Mouse (Mus musculus): ENCODE data around the gene Atp8a1. TPM values are rescaled to one million over a fixed set of nuclear protein-coding genes. Genes with fewer than 3 reads are reported as not detected.

The Atp8a1 gene
- total and polyA plus RNA-seq, 3 experiments, result 4.4 to 11.2 (median 5.5) TPM

- no peak for DNase-seq (ENCODE audit: extremely low read depth)
- Histone ChIP-seq H3K79me2 (replicated peaks; ENCODE audit: control insufficient read depth, extremely low read depth, insufficient read depth, poor library complexity, severe bottlenecking) (no peaks in the 10 kb centered on the region), H3K9me3 (replicated peaks; ENCODE audit: low read length) (no peaks in the 10 kb centered on the region), H3K4me2 (ENCODE audit: insufficient read depth, low read depth, poor library complexity, severe bottlenecking) (no peak overlapping the region), H3K27ac (ENCODE audit: insufficient read depth, low read depth) (no peak overlapping the region), H3K36me3 (replicated peaks in 1 of 2; ENCODE audit: control insufficient read depth in 1 of 2, insufficient read depth in 1 of 2, low read length in 1 of 2) (peaks cover 2 to 22% of the 10 kb centered on the region in 2 experiments), H3K27me3 (replicated peaks) (no peaks in the 10 kb centered on the region), H3K9ac (ENCODE audit: insufficient read depth, low read depth) (no peak overlapping the region), H3K4me3 (replicated peaks in 1 of 3; ENCODE audit: low read depth in 2 of 3, low read length in 2 of 3, poor library complexity in 1 of 3) (no peak overlapping the region), H3K4me1 (ENCODE audit: control insufficient read depth in 1 of 2, insufficient read depth in 2 of 2) (peaks cover 0 to 6% of the 10 kb centered on the region in 2 experiments; a peak in 1 of 4 replicates)
- dilution Hi-C loops (cut with MboI; ENCODE audit: extremely low pct_ligation_motif_present, extremely low pct_unique_long_range_greater_than_20kb, low sequenced_read_pairs), result no loop called here
- in situ Hi-C loops (cut with MboI; ENCODE audit: low pct_ligation_motif_present, low pct_unique_long_range_greater_than_20kb, low sequenced_read_pairs), result no loop called here
- TF ChIP-seq UBTF (IDR thresholded peaks at IDR 0.05; ENCODE audit: low read depth, low read length) (no peak), BHLHE40 (IDR thresholded peaks at IDR 0.05; ENCODE audit: low read depth, low read length) (no peak), ZKSCAN1 (IDR thresholded peaks at IDR 0.05; ENCODE audit: borderline replicate concordance, low read depth, low read length) (no peak), ETS1 (conservative IDR thresholded peaks at IDR 0.05; ENCODE audit: low read depth, low read length) (no peak), MAFK (IDR thresholded peaks at IDR 0.05; ENCODE audit: insufficient replicate concordance, low read length) (no peak), NELFE (IDR thresholded peaks at IDR 0.05; ENCODE audit: low read depth, low read length) (no peak), ZNF384 (IDR thresholded peaks at IDR 0.05; ENCODE audit: low read depth, low read length) (no peak), JUN (IDR thresholded peaks at IDR 0.05; ENCODE audit: insufficient read depth, low read depth, low read length) (no peak)
Observed at GRCm38 (mm10) chr5:67640596-67641312, 206.5 kb downstream of the Atp8a1 start.

GRCm38 (mm10) chr5:67634339-67634738, 212.9 kb downstream of the Atp8a1 start:
- 0 out of 2 replicates have a peak overlapping the region, but pooled peaks have one; percentile 96 for H3K4me2 ChIP-seq (ENCODE audit: insufficient read depth, low read depth, poor library complexity, severe bottlenecking)
- no peak for DNase-seq (ENCODE audit: extremely low read depth)
- no peaks in the 10 kb centered on the region for H3K27me3 ChIP-seq (replicated peaks)
- no peak for TF ChIP-seq BHLHE40 (IDR thresholded peaks at IDR 0.05; ENCODE audit: low read depth, low read length)
- TF ChIP-seq JUN (IDR thresholded peaks at IDR 0.05; ENCODE audit: insufficient read depth, low read depth, low read length), result no peak
- no peak for TF ChIP-seq ZC3H11A (IDR thresholded peaks at IDR 0.05; ENCODE audit: low read depth, low read length)
- TF ChIP-seq TCF12 (IDR thresholded peaks at IDR 0.05; ENCODE audit: low read depth, low read length), result no peak
- TF ChIP-seq ZKSCAN1 (IDR thresholded peaks at IDR 0.05; ENCODE audit: borderline replicate concordance, low read depth, low read length), result no peak
- no peak for TF ChIP-seq ETS1 (conservative IDR thresholded peaks at IDR 0.05; ENCODE audit: low read depth, low read length)
- no peak for TF ChIP-seq MAFK (IDR thresholded peaks at IDR 0.05; ENCODE audit: insufficient replicate concordance, low read length)
- no peak for TF ChIP-seq RAD21 (IDR thresholded peaks at IDR 0.05; ENCODE audit: low read depth, low read length)
- TF ChIP-seq USF1 (IDR thresholded peaks at IDR 0.05; ENCODE audit: low read depth, low read length), result no peak
- no peak for TF ChIP-seq MYC (IDR thresholded peaks at IDR 0.05; ENCODE audit: low read depth, low read length)
- TF ChIP-seq MAX (IDR thresholded peaks at IDR 0.05; ENCODE audit: low read length), result no peak
- no peak for TF ChIP-seq SIN3A (IDR thresholded peaks at IDR 0.05; ENCODE audit: low read length)
- no peak for TF ChIP-seq POLR2AphosphoS2 (IDR thresholded peaks at IDR 0.05; ENCODE audit: low read depth, low read length)
- no peak for TF ChIP-seq MAZ (IDR thresholded peaks at IDR 0.05; ENCODE audit: low read depth, low read length)
- no peak for TF ChIP-seq ZNF384 (IDR thresholded peaks at IDR 0.05; ENCODE audit: low read depth, low read length)
- TF ChIP-seq NRF1 (IDR thresholded peaks at IDR 0.05; ENCODE audit: low read depth, low read length), result no peak
- no peak for TF ChIP-seq CHD2 (IDR thresholded peaks at IDR 0.05; ENCODE audit: low read length)
- no peak for TF ChIP-seq RCOR1 (conservative IDR thresholded peaks at IDR 0.05; ENCODE audit: low read depth, low read length)
- peak overlapping the region; percentile 2; the same call in 1 of the 2 replicates for H3K27ac ChIP-seq (ENCODE audit: insufficient read depth, low read depth)
- H3K4me1 ChIP-seq (ENCODE audit: control insufficient read depth in 1 of 2, insufficient read depth in 2 of 2), result peaks cover 4 to 18% of the 10 kb centered on the region in 2 experiments; a peak in 3 of 4 replicates
- H3K36me3 ChIP-seq (replicated peaks in 1 of 2; ENCODE audit: control insufficient read depth in 1 of 2, insufficient read depth in 1 of 2, low read length in 1 of 2), result peaks cover 0 to 6% of the 10 kb centered on the region in 2 experiments
- H3K9me3 ChIP-seq (replicated peaks; ENCODE audit: low read length), result no peaks in the 10 kb centered on the region
- H3K9ac ChIP-seq (ENCODE audit: insufficient read depth, low read depth), result no peak overlapping the region
- no peak overlapping the region for H3K4me3 ChIP-seq (replicated peaks in 1 of 3; ENCODE audit: low read depth in 2 of 3, low read length in 2 of 3, poor library complexity in 1 of 3)
- in situ Hi-C loops (cut with MboI; ENCODE audit: low pct_ligation_motif_present, low pct_unique_long_range_greater_than_20kb, low sequenced_read_pairs), result no loop called here
- H3K79me2 ChIP-seq (replicated peaks; ENCODE audit: control insufficient read depth, extremely low read depth, insufficient read depth, poor library complexity, severe bottlenecking), result no peaks in the 10 kb centered on the region
- dilution Hi-C loops (cut with MboI; ENCODE audit: extremely low pct_ligation_motif_present, extremely low pct_unique_long_range_greater_than_20kb, low sequenced_read_pairs), result no loop called here

Data from CH12.LX (cell line).